Mouse (Mus musculus) stomach, postnatal 0 days (tissue): ENCODE results near the gene Spata2. TPM values are rescaled to one million over a fixed set of nuclear protein-coding genes. Genes with fewer than 3 reads are reported as not detected.

Experiments used
- ATAC-seq: fragments of 200-750 bp; cut with Nextera tagmentation; 2 replicates; pipeline ENCODE4 v1.8.0; 2017; ENCODE audit not compliant: low FRiP score, low TSS enrichment
- DNase-seq: peaks from one replicate; pipeline ENCODE4 v3.0.0-alpha.2; 2016; ENCODE audit warnings: low spot score
- H3K27ac ChIP-seq: fragments of 300-500 bp; sonication (generic); replicated peaks from 2 replicates; pipeline ENCODE4 v1.5.1; 2014; ENCODE audit warnings: mild to moderate bottlenecking, control low read depth
- H3K27me3 ChIP-seq: fragments of 300-500 bp; sonication (generic); 2 replicates; pipeline ENCODE4 v1.6.1; 2014; ENCODE audit warnings: low read length; ENCODE audit not compliant: control insufficient read depth, insufficient read depth
- H3K36me3 ChIP-seq: fragments of 300-500 bp; sonication (generic); 2 replicates; pipeline ENCODE4 v1.6.1; 2014; ENCODE audit warnings: low read length, mixed read lengths; ENCODE audit not compliant: control insufficient read depth, insufficient read depth
- H3K4me1 ChIP-seq: fragments of 300-500 bp; sonication (generic); replicated peaks from 2 replicates; pipeline ENCODE4 v1.6.1; 2014; ENCODE audit warnings: antibody characterized with exemption; ENCODE audit not compliant: control insufficient read depth, insufficient read depth
- H3K4me2 ChIP-seq: fragments of 300-500 bp; sonication (generic); replicated peaks from 2 replicates; pipeline ENCODE4 v1.6.1; 2014; ENCODE audit warnings: low read depth, mild to moderate bottlenecking, control low read depth, moderate library complexity
- H3K4me3 ChIP-seq: fragments of 300-500 bp; sonication (generic); 2 replicates; pipeline ENCODE4 v1.5.1; 2014; ENCODE audit warnings: low read depth, low read length, control low read depth
- H3K9ac ChIP-seq: fragments of 300-500 bp; sonication (generic); 2 replicates; pipeline ENCODE4 v1.6.1; 2014; ENCODE audit warnings: mild to moderate bottlenecking, low read length, control low read depth, mixed read lengths
- H3K9me3 ChIP-seq: fragments of 300-500 bp; sonication (generic); 2 replicates; pipeline ENCODE4 v1.6.1; 2016; ENCODE audit warnings: low read length; ENCODE audit not compliant: control insufficient read depth
- CTCF ChIP-seq: IDR thresholded peaks from 2 replicates; pipeline ENCODE4 v1.5.1; 2016; ENCODE audit warnings: antibody characterized with exemption, low read depth, mild to moderate bottlenecking, moderate library complexity
- EP300 ChIP-seq: optimal IDR thresholded peaks from 2 replicates; pipeline ENCODE3; 2016; ENCODE audit warnings: antibody characterized with exemption
- WGBS: fragments of 180-500 bp; shearing (Covaris S2); extraction: QIAGEN DNeasy Blood & Tissue Kit; methylation state at CpG from one replicate; pipeline ENCODE4 v1.1.7; 2014; 5-methylcytosine and 5-hydroxymethylcytosine counted together
- polyA plus RNA-seq: library from polyadenylated mRNA; unstranded; fragments of >200 nt; fragmentation: Nextera tagmentation; extraction: Ambion mirVana; gene quantifications from 2 replicates; pipeline ENCODE4 v1.2.1, GENCODE M21; 2015

Spata2 gene
- polyA plus RNA-seq, 1 experiment from 2014 or later = 9.4 TPM

GRCm38 (mm10) chr2:167487551-167487950 is 5.1 kb downstream of the Spata2 start:
- ATAC-seq (no peak), DNase-seq (no peak)
- no peak overlapping the region for H3K27ac ChIP-seq
- peaks cover 12% of the 10 kb centered on the region for H3K36me3 ChIP-seq
- no peaks in the 10 kb centered on the region for H3K27me3 ChIP-seq
- H3K9me3 ChIP-seq = no peaks in the 10 kb centered on the region
- H3K9ac ChIP-seq = no peak overlapping the region
- TF ChIP-seq EP300 (no peak), CTCF (no peak)
- H3K4me3 ChIP-seq = no peak overlapping the region
- 91% methylated on average over 6 of the region's 6 CpGs for WGBS
- H3K4me2 ChIP-seq = no peak overlapping the region
- H3K4me1 ChIP-seq = 0 out of 2 replicates have a peak, but pooled peaks cover 4% of the 10 kb centered on the region

- 72% methylated on average over 4 of the region's 4 CpGs for WGBS
- TF ChIP-seq EP300 (no peak), CTCF (no peak)
- peaks cover 12% of the 10 kb centered on the region for H3K36me3 ChIP-seq
- DNase-seq (peak; percentile 38), ATAC-seq (peak; percentile 28; the same call in 1 of the 2 replicates)
- 0 out of 2 replicates have a peak, but pooled peaks cover 3% of the 10 kb centered on the region for H3K4me1 ChIP-seq
- no peak overlapping the region for H3K4me2 ChIP-seq
- no peak overlapping the region for H3K4me3 ChIP-seq
- peak overlapping the region; percentile 76 for H3K27ac ChIP-seq
- H3K27me3 ChIP-seq = no peaks in the 10 kb centered on the region
- H3K9me3 ChIP-seq = no peaks in the 10 kb centered on the region
- H3K9ac ChIP-seq = peak overlapping the region; percentile 27; the same call in 1 of the 2 replicates
Observed at GRCm38 (mm10) chr2:167486573-167486972, 6.1 kb downstream of the Spata2 start.

DNA sequence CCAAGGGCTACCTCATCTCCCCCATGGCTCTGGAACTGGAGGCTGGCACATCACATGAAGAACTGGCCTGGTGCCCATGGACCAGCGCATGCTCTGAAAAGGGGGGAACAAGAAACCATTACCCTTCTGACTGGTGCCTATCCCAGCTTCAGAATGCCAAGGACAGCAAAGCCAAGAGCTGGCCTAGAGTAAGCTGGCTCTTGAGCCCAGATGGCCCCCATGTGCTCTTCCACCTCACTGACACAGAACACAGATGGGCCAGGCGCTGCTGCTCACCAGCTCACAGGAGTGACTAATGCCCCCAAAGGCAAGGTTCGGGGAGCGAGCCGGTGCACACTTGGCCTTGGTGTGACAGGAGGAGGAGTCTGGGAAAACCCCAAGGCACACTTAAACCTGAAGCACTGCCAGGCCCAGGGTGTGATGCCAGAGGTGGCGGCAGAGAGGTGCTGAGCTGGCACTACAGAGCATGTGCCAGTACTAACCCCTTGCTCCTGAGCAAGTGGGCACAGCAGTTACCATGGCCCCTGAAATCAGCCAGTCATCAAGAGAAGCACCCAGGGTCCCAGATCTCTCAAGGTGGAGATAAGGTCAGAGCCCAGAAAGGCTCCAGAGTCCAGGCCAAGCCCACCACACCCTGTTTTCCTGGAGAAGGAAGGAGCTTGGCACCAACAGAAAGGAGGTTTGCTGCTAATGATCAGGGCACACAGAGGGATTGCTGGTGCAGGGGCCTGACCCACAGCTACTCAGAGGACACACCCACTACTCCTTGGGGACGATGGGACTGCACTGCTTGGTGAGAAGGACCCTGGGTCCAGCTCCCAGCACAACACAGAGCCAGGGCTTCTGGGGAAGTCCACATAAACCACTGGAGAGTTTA is 6.9 kb downstream of the Spata2 start:
- Histone ChIP-seq H3K4me1 (no peaks in the 10 kb centered on the region), H3K27ac (peak overlapping the region; percentile 76), H3K4me3 (no peak overlapping the region), H3K4me2 (no peak overlapping the region), H3K9me3 (no peaks in the 10 kb centered on the region), H3K36me3 (peaks cover 12% of the 10 kb centered on the region), H3K27me3 (no peaks in the 10 kb centered on the region), H3K9ac (peak overlapping the region; percentile 27; the same call in 1 of the 2 replicates)
- TF ChIP-seq CTCF (no peak), EP300 (no peak)
- DNase-seq = peak; percentile 65
- 44% methylated on average over 7 of the region's 7 CpGs for WGBS
- ATAC-seq = peak; percentile 56

- Histone ChIP-seq H3K4me1 (no peaks in the 10 kb centered on the region), H3K27ac (no peak overlapping the region), H3K4me2 (no peak overlapping the region), H3K9me3 (no peaks in the 10 kb centered on the region), H3K36me3 (peaks cover 12% of the 10 kb centered on the region), H3K4me3 (no peak overlapping the region), H3K9ac (no peak overlapping the region), H3K27me3 (no peaks in the 10 kb centered on the region)
- TF ChIP-seq CTCF = no peak
- no peak for TF ChIP-seq EP300
- ATAC-seq (no peak), DNase-seq (no peak)
- WGBS = 86% methylated on average over 11 of the region's 11 CpGs
Observed at GRCm38 (mm10) chr2:167484932-167485331, 7.8 kb downstream of the Spata2 start.

- no peaks in the 10 kb centered on the region for H3K4me1 ChIP-seq
- DNase-seq (no peak), ATAC-seq (no peak)
- no peak overlapping the region for H3K4me3 ChIP-seq
- TF ChIP-seq EP300 = no peak
- no peak for TF ChIP-seq CTCF
- H3K27ac ChIP-seq = no peak overlapping the region
- H3K9me3 ChIP-seq = no peaks in the 10 kb centered on the region
- no peak overlapping the region for H3K9ac ChIP-seq
- H3K27me3 ChIP-seq = no peaks in the 10 kb centered on the region
- H3K36me3 ChIP-seq = peaks cover 12% of the 10 kb centered on the region
- no peak overlapping the region for H3K4me2 ChIP-seq
- 96% methylated on average over 24 of the region's 24 CpGs for WGBS
Observed at GRCm38 (mm10) chr2:167483827-167484410, 8.8 kb downstream of the Spata2 start.
